Mouse (Mus musculus) small intestine, adult 2 months (tissue): ENCODE data around the gene Shc3. TPM values are rescaled to one million over a fixed set of nuclear protein-coding genes. Genes with fewer than 3 reads are reported as not detected.

ENCODE experiments used
- H3K27ac ChIP-seq: fragments of 200-500 bp; 2 replicates; pipeline ENCODE4 v1.5.1; 2012; ENCODE audit warnings: low read depth, low read length, control low read depth, inconsistent platforms; ENCODE audit not compliant: insufficient read depth
- H3K27me3 ChIP-seq: fragments of 200-500 bp; 2 replicates; pipeline ENCODE4 v1.6.1; 2012; ENCODE audit warnings: mild to moderate bottlenecking, moderate library complexity, low read length, inconsistent platforms; ENCODE audit not compliant: control insufficient read depth, insufficient read depth
- H3K36me3 ChIP-seq: fragments of 200-500 bp; 2 replicates; pipeline ENCODE4 v1.6.1; 2012; ENCODE audit warnings: mild to moderate bottlenecking, low read length, control low read depth, inconsistent platforms; ENCODE audit not compliant: control insufficient read depth, insufficient read depth
- H3K4me1 ChIP-seq: fragments of 200-500 bp; 2 replicates; pipeline ENCODE4 v1.6.1; 2012; ENCODE audit warnings: low read length, inconsistent platforms, mixed read lengths; ENCODE audit not compliant: control insufficient read depth, insufficient read depth, insufficient read length
- H3K4me3 ChIP-seq: fragments of 200-500 bp; 2 replicates; pipeline ENCODE4 v1.5.1; 2012; ENCODE audit warnings: low read depth, mild to moderate bottlenecking, control low read depth, inconsistent platforms, low read length, moderate library complexity
- CTCF ChIP-seq: fragments of 200-500 bp; IDR thresholded peaks from 2 replicates; pipeline ENCODE4 v1.5.1; 2012; ENCODE audit warnings: low read depth, mild to moderate bottlenecking, control low read depth, inconsistent platforms, low read length, moderate library complexity, mixed read lengths; ENCODE audit not compliant: insufficient replicate concordance, insufficient read length; ENCODE audit errors: extremely low read depth
- POLR2A ChIP-seq: fragments of 200-500 bp; IDR thresholded peaks from 2 replicates; pipeline ENCODE4 v1.6.1; 2012; ENCODE audit warnings: low read depth, mild to moderate bottlenecking, control low read depth, inconsistent platforms, low read length, moderate library complexity
- WGBS: fragments of 180-500 bp; shearing (Covaris S2); methylation state at CpG from one replicate; pipeline ENCODE4 v1.1.7; 2018; 5-methylcytosine and 5-hydroxymethylcytosine counted together
- polyA plus RNA-seq: library from polyadenylated mRNA; depleted of rRNA; stranded (reverse); fragments of >200 nt; gene quantifications from 2 replicates; pipeline ENCODE4 v1.2.3, GENCODE M21; 2012; rRNA removed

Shc3 gene
- polyA plus RNA-seq: 0.08 and 0.28 TPM in 2 replicates

DNA sequence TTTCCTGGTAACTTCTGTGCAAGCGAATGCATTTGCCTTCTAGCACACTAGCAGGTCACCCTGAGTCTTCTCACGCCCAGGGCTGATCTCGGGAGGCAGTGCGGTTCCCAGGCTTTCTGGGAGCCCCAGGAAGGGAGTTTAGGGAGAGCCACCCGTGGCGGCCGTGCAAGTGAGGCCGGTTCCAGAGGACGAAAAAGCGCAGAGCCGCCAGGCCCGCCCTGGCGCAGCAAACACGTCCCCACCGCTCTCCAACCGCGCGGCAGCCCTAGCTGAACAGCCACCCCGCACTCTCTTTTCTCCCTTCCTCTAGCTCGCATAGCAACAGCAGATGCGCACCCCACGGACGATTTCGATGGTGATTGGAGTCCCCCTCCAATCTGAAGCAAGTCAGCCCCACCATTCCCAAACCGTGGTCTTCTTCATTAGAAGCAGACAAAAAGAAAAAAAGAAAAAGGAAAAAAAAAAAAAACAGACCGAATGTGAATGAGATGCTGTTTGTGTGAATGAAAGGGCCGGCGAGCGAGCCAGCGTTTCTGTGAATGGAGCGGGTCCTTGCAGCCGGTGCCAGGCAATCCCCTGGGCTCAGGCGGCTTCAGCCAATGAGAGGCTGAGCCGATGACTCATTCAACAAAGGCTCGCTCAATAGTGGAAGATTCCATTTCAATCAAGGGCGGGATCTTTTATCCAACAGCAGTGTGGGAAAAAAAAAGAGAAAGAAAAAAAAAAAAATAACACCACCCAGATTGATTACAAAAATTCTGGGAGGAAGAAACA is at the start of gene Shc3:
TSS of gene Shc3 (minus strand) at position 509 of the 774 bp plus-strand sequence.
- Histone ChIP-seq H3K4me3 (peak within 1 kb of the TSS; percentile 49), H3K36me3 (no peaks in the 10 kb centered on the region), H3K27ac (no peak within 1 kb of the TSS), H3K4me1 (no peaks in the 10 kb centered on the region), H3K27me3 (peaks cover 56% of the 10 kb centered on the region)
- 2% methylated on average over 36 of the region's 36 CpGs for WGBS
- TF ChIP-seq POLR2A: no peak
- TF ChIP-seq CTCF: no peak

DNA sequence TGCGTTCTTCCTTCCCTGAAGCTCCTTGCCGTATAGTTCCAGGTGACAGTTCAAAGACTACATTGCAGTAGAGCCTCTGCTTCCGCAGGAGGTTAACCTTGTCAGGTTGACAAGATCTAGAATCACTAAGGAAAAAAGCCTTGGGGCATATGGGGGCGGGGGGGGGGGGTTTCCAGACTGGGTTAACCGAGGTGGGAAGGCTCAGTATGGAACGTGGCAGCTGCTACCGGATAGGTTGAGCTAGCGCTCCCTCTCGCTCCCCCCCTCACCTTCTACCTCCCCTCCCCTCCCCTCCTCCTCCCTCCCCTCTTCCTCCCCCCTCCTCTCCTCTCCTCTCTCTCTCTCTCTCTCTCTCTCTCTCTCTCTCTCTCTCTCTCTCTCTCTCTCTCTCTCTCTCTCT is 49.4 kb upstream of the Shc3 start:
- no peak for TF ChIP-seq CTCF
- no peak for TF ChIP-seq POLR2A
- no peaks in the 10 kb centered on the region for H3K36me3 ChIP-seq
- no peaks in the 10 kb centered on the region for H3K4me1 ChIP-seq
- H3K27me3 ChIP-seq: no peaks in the 10 kb centered on the region; the same call in 1 of the 2 replicates
- H3K27ac ChIP-seq: no peak overlapping the region
- no peak overlapping the region for H3K4me3 ChIP-seq
- WGBS: 27% methylated on average over 9 of the region's 9 CpGs

DNA sequence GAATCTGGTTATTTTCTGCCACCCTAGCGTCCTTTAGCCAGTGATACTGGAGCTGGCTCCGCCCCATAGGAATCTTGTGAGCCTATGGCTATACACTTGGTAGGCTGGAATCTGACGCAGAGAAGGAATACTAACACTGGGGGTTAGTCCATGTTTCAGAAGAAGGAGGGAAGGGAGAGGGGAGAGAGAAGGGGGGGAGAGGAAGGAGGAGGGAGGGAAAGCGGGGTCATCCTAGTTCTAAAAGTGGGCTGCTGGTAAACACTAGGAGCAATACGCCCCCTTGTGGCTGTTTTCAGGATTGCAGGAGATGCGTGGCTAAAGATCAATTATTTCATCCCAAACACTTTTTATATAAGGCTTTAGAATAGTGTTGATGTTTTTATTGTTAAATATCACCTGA is 48.6 kb upstream of the Shc3 start:
- Histone ChIP-seq H3K4me3 (no peak overlapping the region), H3K27me3 (no peaks in the 10 kb centered on the region; the same call in 1 of the 2 replicates), H3K36me3 (no peaks in the 10 kb centered on the region), H3K27ac (no peak overlapping the region), H3K4me1 (no peaks in the 10 kb centered on the region)
- WGBS: 21% methylated on average over 6 of the region's 6 CpGs
- TF ChIP-seq POLR2A (no peak), CTCF (peak; percentile 85; the same call in 1 of the 2 replicates)

DNA sequence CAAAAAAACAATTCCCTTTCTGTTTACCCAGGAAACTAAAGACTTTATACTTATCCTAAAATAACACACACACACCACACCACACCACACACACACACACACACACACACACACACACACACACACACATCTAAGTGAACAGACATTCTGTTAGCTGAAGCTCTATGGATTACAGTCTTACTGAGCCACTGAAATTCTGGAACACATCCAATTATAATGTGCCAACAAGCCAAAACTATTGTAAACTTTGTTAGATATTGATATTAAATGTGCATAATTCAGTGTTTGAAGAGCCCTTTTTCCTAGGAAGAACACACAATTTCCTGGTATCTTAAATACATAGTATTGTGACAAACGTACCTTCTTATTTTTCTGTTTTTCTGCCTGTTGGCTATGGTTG is 48.1 kb upstream of the Shc3 start:
- Histone ChIP-seq H3K4me1 (no peaks in the 10 kb centered on the region), H3K27me3 (no peaks in the 10 kb centered on the region; the same call in 1 of the 2 replicates), H3K27ac (no peak overlapping the region), H3K4me3 (no peak overlapping the region), H3K36me3 (no peaks in the 10 kb centered on the region)
- WGBS: 54% methylated on average over 1 of the region's 1 CpGs
- TF ChIP-seq POLR2A (no peak), CTCF (no peak)

DNA sequence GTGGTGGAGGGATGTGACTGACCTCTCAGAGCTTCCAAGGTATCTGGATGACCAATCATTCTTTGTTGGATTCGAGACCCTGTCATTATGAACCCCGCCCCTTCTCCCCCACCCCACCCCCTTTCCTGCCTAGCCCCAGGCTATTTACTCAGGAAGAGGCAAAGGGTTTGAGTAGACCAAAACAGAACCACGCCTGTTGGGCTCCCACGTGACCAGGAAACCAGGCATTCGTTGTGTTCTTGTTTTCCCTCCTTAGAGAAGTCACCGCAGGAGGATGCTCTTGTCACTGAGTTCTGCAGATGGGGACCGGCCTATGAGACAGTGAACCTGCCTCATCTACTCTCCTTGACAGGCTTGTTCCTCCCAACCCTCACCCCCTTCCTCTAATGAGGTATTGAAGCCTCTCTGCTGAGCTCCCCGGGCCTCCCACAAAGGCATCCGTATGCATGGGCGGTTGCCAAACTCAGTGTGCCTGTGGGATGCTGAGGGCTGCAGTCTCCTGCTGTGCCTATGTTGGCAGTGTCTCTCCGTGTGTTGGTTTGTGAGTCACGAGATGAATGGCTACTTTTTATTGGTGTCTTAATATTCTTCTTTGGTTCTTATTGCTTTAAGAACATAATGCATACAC is 47.3 kb upstream of the Shc3 start:
- WGBS: 27% methylated on average over 12 of the region's 12 CpGs
- Histone ChIP-seq H3K4me3 (no peak overlapping the region), H3K36me3 (no peaks in the 10 kb centered on the region), H3K27ac (no peak overlapping the region), H3K27me3 (no peaks in the 10 kb centered on the region), H3K4me1 (no peaks in the 10 kb centered on the region)
- no peak for TF ChIP-seq CTCF
- no peak for TF ChIP-seq POLR2A

DNA sequence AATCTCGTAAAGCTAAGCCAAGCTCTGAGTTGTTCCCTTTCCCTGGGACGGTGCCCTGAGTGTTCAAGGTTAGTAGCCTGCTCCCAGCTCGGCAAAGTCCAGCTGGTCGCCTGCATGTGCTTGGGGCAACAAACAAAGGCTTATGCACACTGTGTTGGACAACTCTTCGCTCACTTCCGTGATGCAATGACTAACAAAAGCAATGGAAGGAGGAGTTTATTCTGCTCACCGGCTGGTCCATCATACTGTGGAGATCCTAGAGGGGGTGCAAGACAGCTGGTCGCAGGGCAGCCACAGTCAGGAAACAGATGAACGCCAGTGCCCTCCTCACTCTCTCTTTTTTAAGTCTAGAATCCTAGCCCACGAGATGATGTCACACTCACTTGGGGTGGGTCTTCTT is 46.6 kb upstream of the Shc3 start:
- no peak overlapping the region for H3K27ac ChIP-seq
- no peaks in the 10 kb centered on the region for H3K4me1 ChIP-seq
- H3K4me3 ChIP-seq: no peak overlapping the region
- H3K27me3 ChIP-seq: peaks cover 4% of the 10 kb centered on the region; the same call in 1 of the 2 replicates
- no peaks in the 10 kb centered on the region for H3K36me3 ChIP-seq
- TF ChIP-seq POLR2A: no peak
- no peak for TF ChIP-seq CTCF
- WGBS: 34% methylated on average over 10 of the region's 10 CpGs

DNA sequence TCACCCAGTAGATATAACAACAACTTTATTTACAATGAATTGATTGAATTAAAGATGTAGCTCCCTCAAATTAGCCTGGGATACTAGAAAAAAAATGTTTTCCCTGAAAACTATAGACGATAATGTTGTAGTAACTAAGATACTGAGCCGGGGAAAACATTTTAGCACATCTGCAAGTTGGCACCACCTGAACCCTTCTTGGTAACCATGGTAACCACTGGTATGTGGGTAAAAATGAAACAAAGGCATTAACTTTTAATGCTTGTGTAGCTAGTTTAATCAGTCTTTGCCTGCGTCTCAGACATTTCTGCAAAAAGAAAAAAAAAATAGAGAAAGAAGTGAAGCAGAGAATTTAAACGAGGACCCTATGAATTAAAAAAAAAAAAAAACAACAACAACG is 42.3 kb upstream of the Shc3 start:
- Histone ChIP-seq H3K27ac (no peak overlapping the region), H3K27me3 (peaks cover 6% of the 10 kb centered on the region; the same call in 1 of the 2 replicates), H3K4me3 (no peak overlapping the region), H3K4me1 (no peaks in the 10 kb centered on the region), H3K36me3 (no peaks in the 10 kb centered on the region)
- TF ChIP-seq CTCF: no peak
- TF ChIP-seq POLR2A: no peak
- WGBS: 48% methylated on average over 5 of the region's 5 CpGs
